Mouse (Mus musculus) embryo, embryonic 11.5 days (tissue): ENCODE measurements around the gene Tars2.
A peak's percentile ranks its signal among the peaks of the same experiment; 100 is the strongest.
"Not testable (repeated sequence)": the region's sequence is repeated elsewhere in the genome, so short reads cannot be mapped to it uniquely, and the experiment has no call there.

ENCODE experiments used
- DNase-seq: peaks from one replicate; pipeline ENCODE4 v3.0.0-alpha.2; 2012; ENCODE audit warnings: low read depth, low spot score

Tars2 gene

DNA sequence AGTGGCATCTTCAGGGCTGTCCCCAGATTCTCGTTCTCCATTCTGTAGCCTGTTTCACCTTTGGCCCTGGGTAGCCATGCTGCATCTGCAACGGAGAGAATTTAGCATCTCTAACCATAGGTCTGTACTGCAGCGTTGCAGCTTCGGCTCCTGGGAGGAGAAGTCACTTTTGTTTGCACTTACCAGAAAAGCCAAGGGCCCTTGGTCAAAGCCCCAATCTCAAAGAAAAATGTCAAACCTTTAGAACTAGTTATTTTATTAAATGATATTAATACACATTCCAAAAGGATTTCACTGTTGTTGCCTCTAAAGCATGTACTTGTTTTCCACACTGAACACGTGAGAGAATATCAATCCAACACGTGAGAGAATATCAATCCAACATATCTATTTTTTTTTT lies at the start of gene Tars2:
Gene Tars2, minus strand, starts transcription at position 101 of the 400 bp plus-strand sequence.
- DNase-seq = no peak

DNA sequence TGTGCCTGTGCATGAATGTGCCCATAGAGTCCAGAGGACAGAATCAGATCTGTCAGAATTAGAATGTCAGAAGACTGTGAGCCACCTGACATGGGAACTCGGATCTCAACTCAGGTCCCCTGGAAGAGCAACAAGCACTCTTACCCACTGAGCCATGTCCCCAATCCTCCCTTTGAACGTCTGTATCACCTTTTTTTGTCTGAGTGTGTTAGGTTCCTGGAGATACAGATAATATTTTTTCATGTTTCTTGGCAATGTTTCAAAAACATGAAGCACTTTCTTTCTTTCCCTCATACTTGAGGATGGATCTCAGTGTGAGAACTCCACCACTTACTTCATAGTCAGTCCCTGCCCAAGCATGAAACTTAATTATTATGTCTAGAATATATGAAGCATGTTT lies 48.4 kb upstream of the Tars2 start:
- no peak for DNase-seq

DNA sequence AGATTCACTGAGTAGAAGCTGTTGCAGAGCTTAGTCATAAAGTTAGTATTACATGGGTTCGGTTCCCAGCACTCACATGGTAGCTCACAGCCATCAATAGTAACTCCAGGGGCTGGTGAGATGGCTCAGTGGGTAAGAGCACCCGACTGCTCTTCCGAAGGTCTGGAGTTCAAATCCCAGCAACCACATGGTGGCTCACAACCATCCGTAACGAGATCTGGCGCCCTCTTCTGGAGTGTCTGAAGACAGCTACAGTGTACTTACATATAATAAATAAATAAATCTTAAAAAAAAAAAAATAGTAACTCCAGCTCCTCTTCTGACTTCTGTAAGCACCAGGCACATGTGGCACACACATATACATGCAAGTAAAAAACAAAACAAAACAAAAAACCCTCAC lies 47.6 kb upstream of the Tars2 start:
- not testable (repeated sequence) for DNase-seq

DNA sequence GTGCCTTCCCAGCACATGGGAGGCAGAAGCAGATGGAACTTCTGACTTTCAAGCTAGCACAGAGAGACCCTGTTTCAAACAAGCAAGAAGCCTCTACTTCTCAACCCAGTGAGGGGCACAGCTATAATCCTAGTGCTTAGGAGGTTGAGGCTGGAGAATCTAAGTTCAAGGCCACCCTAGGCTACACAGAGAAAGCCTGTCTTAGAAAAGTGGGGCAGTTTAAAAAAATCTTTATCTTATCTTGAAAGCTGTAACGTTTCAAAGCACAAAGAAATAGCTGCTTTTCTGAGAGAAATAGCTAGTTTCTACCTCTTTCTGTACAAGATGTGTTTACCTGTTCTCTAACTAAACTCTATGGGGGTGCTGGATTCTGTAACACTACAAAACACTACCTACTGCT lies 46.7 kb upstream of the Tars2 start:
- DNase-seq = no peak

DNA sequence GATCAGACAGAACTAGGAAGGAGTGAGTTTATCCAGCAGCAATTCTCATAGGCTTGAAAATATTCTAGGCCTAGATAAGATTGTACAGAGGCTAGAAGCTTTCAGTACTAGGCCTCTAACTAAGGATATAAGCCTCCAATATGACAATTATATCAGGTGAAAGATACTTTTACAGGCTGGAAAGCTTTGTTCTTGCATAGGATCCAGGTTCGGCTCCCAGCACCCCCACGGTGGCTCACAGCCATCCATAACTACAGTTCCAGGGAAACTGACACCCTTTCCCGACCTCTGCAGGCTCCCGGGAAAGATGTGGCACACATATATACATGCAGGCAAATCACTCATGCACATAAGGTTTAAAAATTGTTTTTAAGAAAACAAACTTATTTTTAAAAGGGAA lies 43.8 kb upstream of the Tars2 start:
- DNase-seq = no peak

DNA sequence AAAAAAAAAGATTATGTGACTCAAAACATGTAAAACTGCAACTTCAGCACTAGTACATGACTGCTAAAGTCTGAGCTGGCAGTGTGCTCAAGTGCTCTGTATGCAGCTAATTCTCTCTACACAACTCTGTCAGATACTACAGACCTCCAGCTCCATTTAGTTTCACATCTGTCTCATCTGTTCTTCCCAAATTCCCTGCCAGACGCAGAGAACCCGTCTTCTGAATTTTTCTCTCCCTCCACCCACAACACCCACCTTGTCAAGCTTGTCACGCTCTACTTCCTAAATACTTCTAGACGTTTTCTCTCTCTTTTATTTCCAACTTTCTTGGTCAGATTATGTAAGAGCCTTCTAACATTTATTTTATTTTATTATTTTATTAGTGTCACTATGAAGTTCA lies 38.8 kb upstream of the Tars2 start:
- DNase-seq = no peak

DNA sequence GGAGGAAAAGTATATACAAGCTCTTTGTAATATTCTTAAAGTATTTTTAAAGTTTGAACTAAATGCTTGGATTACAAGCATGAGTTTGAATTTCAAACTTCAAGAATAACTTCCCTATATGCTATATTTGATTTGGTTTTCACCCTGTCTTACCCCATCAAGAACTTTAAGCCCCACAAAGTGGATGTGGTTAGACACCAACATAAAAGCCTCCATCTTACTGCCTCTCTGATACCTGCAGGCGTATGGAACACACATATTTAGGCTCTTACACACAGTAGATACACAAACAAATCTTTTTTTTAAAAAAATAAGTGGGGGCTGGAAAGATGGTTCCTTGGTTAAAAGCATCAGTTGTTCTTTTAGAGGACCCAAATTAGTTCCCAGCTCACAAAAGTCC lies 34.3 kb upstream of the Tars2 start:
- DNase-seq = no peak

DNA sequence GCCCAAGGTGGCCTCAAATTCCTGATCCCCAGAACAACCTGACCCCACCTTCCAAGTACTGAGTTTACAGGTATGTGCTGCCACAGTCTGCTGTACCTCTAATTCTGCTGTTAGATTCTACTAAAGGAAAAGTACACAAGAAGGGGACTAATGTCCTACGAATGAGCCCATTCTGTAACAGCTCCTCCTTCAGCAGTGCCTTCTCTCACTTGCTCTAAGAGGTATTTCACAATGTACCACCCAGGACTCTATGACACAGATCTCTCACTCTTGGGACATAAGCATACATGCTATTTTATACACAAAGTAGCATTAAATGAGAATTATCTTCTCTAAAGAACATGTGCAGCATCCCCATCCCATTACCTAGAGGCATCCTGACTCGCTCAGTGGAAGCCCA lies 33.7 kb upstream of the Tars2 start:
- no peak for DNase-seq

DNA sequence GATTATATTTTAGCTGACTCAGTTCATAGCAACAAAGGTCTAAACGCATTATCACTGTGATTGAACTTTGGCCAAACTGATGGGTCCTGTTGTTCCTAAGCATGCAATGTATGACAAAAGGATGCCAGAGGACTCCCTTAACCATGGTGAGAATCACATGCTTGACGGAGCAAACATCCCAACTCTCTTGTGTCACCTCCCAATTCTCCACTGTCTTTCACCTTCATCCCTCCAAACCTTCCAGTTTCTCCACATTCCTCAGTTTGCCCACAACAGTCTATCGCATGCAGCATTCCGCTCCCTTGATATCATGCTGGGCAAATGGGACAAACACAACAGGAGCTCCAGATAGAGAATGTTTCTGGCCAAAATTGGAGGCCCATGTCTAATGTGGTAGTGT lies 25.5 kb upstream of the Tars2 start:
- DNase-seq = no peak

DNA sequence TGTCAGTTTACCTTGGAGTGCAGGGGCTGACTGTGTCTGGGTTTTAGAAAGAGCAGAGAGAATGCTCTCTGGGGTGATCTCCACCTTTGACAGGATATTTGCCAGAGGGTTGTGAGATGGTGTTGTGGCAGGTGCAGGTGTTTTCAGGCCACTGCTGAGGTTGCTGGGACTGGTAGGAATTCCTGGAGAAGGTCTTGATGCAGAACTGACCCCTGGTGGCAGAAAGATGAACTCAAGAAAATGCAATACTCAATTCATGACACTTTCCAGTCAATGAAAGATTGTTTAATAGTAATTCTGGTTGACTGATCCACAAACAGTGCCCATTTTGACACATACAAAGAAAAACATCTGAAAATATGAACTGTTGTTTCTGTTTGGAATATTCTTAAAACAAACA lies 12.0 kb upstream of the Tars2 start:
- DNase-seq = peak; percentile 14

DNA sequence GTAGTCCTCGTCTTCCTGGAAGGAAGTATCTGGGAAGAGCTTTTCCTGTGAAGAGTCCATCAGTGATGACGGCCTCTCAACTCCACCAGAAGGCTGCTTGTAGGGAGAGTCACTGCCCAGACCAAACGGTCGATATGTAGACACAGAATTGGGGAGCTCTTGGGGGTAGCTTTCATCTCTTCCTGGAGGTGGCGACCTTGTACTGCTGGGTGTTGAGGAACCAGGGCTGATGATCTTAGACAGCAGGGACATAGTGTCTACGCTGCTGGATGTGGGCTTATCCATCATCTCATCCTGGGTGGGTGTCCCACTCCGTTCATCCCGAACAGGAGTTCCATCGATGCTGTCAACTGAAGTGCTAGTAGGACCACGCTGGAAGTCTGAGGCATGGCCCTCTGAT lies 5.5 kb upstream of the Tars2 start:
- DNase-seq = no peak

DNA sequence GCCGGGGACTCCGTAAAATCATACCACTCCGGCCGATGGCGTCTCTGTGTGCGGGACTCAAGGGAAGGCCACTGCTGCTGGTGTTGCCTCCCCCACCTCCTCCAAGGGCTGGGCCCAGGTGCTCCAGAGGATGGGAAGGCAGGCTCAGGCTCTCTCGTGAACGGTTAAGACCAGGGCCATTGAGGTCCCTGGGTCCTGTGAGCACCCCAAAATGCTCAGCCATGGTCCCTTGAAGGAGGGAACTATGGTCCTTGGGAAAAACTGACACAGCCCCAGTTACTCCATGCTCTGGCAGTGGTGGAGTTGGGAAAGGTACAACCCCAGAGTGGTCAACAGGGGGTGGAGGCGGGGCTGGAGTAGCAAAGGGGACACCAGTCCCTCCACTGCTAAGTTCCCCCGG lies 3.8 kb upstream of the Tars2 start:
- no peak for DNase-seq

DNA sequence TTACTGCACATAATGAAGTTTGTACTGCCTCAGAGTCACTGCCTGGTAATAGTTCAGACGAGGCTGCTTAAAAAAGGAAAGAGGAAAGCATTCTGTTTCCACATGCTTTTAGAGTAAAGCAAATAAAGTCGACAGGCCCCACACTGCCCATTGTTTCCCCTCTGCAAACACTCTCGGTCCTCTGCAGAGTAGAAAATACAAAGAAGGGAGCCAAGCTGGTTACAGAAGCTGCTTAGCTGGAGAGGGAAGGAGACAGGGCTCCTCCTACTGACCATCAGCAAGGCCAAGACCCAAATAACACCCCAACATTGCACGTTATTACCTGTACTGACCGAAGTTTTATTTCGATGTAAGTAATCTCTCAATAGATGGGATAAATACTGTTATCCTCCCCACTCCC lies 3.0 kb upstream of the Tars2 start:
- no peak for DNase-seq

DNA sequence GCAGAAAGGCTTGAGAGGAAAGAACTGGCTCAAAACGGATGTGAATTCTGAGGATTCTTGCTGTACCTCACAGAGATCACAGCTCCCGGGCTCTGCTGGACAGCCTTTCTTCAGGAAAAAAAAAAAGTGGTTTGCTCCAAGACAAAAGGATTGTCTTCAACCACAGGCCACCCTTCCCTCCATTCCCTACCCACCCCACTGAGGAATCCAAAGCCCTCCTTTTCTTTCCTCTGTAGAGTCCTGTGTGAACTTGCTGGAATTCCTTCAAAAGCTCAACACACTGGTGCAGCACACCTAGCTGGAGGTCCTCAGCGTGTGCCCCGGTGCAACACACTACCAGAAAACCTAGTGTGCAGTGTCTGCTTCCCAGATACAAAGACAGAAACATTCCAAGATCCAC lies 1.8 kb upstream of the Tars2 start:
- DNase-seq = no peak

DNA sequence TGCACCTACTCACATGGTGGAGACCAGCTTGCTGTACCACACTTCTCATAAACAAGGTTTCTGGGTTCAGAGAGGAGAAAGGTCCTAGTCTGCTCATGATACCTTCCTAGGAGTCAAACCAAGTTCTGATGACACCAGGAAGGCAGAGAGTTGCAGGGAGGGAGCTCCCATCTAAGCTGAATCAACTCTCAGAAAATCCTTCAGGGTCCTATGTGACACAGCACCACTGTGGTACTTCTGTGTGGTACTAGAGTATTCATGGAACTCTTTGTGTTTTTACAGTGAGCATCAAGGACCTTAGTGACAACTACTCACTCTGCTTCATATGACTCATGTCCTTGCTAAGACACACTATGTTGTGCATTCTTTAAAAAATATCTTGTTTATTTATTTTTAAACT lies 650 bp upstream of the Tars2 start:
- no peak for DNase-seq

DNA sequence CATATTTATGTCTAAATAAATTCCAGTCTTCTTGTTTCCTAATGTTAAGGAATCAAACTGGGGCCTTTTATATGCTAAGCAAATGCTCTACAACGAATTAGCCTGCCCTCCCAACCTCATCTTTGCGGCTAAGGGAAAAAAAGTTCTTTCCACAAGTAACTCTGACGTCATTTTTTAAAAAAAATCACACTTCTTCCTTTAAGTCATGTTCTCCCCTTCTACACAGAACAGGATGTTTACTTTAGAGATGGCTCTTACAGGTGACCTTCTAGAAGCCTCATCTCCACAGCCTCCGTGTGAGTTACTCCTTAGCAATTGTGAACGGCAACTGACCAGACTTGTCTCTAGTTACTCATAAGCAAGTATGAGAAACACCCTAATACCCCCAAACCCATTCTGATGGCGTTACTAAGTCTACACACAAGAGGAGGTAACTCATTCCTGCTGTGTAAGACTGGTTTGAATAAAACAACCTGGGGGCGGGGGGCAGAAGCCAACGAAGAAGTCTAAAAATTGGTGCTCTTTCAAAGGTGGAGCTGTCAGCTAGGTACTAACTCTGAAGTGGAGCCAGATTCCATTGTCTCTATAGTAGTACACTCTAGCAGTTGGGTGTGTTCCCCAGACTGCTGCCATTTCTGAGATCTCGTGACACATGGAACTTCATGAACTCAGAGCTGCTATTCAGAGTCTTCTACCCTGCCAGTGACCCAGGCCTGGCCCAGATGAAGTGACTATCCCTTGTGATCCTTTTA lies 1.4 kb downstream of the Tars2 start:
- no peak for DNase-seq

DNA sequence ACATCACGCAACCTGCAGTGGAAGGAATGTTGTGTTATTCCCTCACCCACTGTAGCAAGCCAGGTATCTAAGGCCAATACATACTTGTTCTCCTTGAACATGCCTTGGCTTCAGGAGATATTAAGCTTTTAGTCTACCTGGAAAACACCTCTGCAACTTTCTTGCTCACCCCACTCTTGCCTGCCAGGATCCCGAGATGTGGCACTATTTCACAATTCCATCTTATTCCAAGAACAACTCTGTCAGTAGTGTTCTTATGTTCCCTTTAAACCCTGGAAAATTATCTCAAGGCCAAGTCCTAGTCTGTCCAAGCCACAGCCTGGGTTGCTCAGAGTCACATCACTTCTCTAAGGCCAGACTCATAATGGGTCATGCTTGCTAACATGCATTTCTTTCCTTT lies 3.2 kb downstream of the Tars2 start:
- DNase-seq = no peak

DNA sequence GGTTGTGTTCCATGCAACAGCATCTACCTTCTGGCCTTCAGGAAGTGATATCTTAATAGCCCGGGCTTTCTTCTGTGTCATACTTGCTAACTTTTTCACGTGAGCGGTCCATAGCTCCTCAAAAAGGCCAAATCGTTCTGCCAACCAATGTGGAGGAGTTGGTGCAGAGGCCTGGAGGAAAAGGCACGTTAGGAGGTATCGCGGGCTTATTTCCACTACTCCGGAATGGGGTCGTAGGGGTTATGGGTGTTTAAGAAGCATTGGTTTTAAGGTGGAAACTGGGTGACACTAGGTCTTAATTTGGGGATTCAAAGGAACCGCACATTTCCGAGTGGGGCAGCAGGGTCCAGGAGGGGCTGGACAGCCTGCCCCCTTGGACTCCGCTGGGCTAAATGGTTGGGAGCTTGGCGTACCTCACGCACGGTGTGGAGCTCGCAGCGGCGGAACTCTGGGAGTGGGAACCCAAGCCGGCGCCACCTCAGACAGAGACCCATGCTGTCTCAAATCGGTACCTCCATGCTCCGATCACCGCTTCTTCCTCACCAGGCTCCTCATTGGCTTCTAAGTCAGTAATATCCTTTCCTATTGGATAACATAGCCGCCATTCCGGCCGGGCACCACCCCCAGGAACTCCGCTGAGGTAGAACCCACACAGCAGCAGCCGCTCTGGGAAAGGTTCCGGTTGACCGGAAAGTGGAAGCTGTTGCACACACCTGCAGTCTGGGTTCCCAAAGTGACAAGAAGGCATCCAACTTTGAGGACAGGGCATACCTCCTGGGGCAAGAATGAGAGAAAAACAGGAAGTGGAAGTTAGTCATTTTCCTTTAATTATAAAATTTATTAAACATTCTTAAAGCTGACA lies 5.4 kb downstream of the Tars2 start:
- DNase-seq = peak; percentile 83

DNA sequence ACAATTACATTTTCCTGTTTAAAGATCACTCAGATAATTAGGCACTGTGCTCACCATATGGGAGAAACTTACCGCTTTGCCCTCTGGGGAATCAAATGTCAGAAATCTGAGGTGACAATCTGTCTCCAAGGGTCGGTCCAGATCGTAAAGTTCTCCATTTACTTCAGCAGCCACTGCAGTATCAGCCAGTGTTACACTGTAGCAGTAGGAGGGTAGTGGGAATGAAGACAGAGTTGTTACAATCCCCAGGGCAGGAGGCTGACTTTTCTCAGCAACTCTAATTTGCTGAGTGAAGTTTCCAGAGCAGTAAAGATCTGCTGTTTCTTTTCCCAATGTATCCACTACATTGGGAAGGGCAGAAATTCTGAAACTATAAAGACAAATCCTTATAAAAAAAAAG lies 7.1 kb downstream of the Tars2 start:
- no peak for DNase-seq

DNA sequence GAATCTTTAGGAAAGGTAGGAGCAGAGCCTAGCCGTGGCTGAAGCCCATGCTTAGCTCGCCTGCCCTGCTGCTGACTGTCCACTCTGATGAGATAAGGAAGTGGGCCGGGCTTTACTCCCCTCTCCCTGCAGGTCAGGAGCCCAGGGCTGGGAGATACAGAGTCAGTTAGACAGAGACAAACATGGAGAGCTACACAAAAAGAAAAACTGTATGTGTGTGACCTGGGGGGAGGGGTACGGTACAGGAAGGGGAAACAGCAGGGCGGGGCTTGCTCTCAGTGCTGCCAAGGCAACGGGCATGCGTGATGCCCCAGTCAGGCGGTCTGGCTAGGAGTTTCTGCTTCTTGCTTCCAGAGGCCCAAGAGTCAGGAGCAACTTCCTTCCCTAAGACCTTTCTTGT lies 19.6 kb downstream of the Tars2 start:
- no peak for DNase-seq

DNA sequence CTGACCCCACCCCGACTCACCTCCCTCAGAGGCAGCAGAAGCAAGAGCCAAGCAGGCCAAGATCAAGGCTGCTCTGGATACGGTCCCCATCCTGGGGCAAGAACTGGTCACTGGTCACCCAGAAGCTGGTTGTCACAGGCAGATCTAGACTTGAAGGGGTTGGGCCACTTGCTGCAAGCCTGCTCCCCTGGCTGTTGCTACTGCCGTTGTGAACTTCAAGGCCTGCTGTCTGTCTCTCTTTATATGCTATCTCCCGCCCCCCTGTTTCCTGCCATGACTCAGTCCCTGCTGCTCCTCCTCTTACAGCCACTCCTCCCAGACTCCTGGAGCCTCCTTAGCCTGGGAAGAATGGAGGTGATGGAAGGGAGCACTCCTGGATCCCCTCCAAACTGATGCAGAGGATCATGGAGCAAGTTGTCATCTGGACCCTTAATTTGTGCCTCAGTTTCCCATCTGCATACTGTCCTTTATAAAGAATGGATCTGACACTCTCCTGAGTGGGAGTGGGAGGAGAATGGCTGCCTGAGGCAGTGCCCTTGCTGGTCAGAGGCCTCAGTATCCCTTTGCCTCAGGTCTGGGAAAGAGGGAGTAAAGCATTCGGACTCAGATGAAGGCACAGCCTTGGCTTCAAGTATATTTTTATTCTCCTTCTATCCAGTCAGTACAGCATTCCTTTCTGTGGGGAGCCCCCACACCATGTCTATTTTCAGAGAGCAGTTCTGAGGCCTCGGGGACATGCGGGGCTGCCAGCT lies 20.5 kb downstream of the Tars2 start, which contains the start of gene Ecm1:
Gene Ecm1, minus strand, starts transcription at position 217 of the 752 bp plus-strand sequence.
- no peak for DNase-seq

DNA sequence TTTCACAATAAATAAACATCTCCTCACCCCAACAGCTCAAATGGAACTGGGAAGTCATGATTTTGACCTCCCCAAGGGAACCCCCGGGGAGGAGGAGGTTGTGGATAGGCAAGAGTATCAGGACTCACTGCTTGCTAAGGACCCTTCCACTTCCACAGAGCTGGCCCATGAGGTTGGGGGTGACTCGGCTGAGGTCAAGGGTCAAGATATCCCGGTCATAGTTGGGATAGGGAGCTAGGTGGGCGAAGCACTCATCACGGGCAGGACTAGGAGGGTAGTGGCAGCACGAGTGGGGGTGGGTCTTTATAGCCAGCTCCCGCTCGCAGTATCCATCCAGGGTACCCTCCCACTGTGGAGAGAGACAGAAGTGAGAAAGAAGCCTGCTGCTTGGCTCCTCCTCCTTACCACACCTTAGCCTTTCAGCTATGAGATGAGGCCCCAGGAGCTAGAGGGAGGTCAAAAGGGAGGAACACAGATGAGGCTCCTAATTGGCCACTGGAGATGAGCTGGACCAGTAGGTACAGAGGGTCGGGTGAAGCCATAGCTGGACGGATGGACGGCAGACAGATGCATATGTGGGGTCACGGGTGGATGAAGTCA lies 24.8 kb downstream of the Tars2 start:
- no peak for DNase-seq
